Mouse (Mus musculus): ENCODE data around the gene Hist1h4k. TPM values are rescaled to one million over a fixed set of nuclear protein-coding genes. Genes with fewer than 3 reads are reported as not detected.
"Not testable (repeated sequence)": the region's sequence is repeated elsewhere in the genome, so short reads cannot be mapped to it uniquely, and the experiment has no call there.

The Hist1h4k gene
- total RNA-seq (2022): 100 to 1,000 TPM in 3 of 4 experiments, 10 to 100 TPM in 1; 68.3 to 123 (median 109) TPM

GRCm38 (mm10) chr13:21750159-21751017 lies at the start of gene Hist1h4k:
Gene Hist1h4k (minus strand): TSS chr13:21750505.
- peak; percentile 83 for DNase-seq

GRCm38 (mm10) chr13:21797163-21797562 lies 46.9 kb upstream of the Hist1h4k start:
- DNase-seq: not testable (repeated sequence)

GRCm38 (mm10) chr13:21795584-21795983 lies 45.3 kb upstream of the Hist1h4k start:
- DNase-seq: no peak

- DNase-seq: no peak
Measured at GRCm38 (mm10) chr13:21790601-21791283, 40.4 kb upstream of the Hist1h4k start.

GRCm38 (mm10) chr13:21789925-21790324 lies 39.6 kb upstream of the Hist1h4k start:
- DNase-seq: no peak

DNA sequence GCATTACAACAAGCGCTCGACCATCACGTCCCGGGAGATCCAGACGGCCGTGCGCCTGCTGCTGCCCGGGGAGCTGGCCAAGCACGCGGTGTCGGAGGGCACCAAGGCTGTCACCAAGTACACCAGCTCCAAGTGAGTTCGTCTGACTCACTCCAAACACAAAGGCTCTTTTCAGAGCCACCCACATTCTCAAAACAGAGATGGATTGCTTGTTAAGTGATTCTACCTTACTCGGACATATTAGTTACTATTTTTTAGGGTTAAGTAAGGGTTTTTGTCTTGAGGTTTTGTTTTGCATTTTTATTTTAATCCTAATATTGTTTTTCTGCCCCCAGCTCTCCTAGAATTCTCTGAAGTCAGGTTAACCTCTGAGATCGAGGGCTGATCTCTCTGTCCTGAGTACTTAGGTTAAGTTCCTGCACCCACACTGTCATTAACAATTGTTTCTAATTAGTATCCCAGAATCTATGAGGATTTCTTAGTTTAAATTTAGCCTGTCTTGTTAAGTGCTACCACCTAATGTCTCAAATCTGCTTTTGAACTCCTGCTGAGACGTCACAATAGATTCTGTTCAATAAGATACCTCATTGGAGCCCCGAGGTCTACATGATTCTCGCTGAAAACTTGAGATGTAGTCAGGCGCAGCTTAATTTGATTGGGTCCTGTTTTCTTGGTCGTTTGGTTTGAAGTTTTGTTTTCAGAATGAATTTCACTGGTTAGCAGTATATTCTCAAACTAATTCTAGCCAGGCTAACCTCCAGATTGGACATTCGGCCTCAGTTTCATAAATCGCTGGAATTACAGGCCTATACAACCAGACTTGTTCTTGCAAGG lies 37.7 kb upstream of the Hist1h4k start:
- no peak for DNase-seq

DNA sequence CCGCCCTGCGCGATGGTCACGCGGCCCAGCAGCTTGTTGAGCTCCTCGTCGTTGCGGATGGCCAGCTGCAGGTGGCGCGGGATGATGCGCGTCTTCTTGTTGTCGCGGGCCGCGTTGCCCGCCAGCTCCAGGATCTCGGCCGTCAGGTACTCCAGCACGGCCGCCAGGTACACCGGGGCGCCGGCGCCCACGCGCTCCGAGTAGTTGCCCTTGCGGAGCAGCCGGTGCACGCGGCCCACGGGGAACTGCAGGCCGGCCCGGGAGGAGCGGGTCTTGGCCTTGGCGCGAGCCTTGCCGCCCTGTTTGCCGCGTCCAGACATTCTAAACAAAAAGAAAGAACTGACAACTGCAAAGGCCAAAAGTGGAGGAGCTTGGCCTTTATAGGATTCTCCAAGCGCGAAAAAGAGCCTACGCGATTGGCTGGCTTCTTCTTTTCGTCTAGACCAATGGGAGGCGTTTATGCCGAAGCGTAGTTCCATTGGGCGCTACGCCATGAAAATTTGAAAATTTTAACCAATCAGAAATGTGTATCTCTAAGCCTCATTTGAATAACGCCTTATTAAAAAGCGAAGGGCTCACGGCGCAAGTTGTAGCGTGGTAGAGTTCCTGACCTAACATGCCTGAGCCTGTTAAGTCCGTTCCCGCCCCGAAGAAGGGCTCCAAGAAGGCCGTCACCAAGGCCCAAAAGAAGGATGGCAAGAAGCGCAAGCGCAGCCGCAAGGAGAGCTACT lies 36.8 kb upstream of the Hist1h4k start, which contains the start of the genes Hist1h2an and Hist1h2bp:
Gene Hist1h2an, minus strand, starts transcription at position 320 of the 731 bp plus-strand sequence.
Gene Hist1h2bp, plus strand, starts transcription at position 563 of the 731 bp plus-strand sequence.
- DNase-seq: peak; percentile 89

DNA sequence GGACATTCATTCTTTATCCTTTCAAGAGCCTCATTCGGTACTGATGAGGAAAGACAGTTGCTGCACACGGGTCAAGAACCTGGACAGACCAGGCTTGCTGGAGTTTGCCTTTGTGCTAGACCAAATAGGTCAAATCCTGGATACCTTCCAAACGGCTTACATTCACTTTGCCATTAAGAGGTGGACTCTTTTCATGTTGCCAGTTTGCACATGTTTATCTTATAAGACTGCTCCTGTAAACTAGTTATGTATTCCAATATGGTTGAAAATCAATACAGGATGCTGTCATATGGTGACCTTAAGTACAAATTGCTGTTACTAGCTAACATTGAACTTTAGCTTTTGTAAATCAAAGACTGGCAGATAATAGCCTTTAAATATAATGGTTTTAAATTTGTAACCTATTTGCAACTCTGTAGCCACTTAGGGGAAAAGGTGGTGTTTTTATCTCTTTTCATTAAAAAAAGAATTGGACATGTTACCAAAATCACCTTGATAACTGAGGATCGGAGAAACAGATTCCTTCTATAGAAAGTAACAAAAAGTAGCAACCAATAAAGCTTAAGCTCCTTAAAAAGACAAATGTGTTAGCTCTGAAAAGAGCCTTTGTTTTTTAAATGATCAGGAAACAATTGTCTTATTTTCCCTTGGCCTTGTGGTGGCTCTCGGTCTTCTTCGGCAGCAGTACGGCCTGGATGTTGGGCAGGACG lies 36.0 kb upstream of the Hist1h4k start:
- no peak for DNase-seq

- DNase-seq: no peak
Measured at GRCm38 (mm10) chr13:21784311-21784710, 34.0 kb upstream of the Hist1h4k start.

DNA sequence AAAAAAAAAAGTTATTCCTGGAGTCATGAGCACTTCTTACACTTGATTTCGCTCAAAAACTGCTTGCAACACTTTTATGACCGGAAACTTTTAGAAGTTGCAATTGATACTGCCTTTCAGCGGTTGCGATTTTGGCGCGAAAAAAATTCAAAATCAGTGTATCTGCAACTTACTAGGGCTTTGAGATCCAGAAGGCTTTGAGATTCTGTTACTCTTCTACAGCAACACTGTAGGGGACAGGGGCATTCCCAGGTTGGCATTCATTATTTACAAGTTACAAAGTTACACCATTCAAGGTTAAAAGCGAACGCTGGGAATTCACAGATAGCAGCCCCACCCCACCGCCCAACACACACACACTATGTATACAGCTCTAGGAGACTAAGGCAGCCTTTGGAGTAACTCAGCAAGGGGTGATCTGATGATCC lies 33.4 kb upstream of the Hist1h4k start:
- no peak for DNase-seq

- peak; percentile 33 for DNase-seq
Measured at GRCm38 (mm10) chr13:21783255-21783617, 32.9 kb upstream of the Hist1h4k start, which contains the start of gene Hist1h3i. Gene Hist1h3i (minus strand): TSS chr13:21783370.

DNA sequence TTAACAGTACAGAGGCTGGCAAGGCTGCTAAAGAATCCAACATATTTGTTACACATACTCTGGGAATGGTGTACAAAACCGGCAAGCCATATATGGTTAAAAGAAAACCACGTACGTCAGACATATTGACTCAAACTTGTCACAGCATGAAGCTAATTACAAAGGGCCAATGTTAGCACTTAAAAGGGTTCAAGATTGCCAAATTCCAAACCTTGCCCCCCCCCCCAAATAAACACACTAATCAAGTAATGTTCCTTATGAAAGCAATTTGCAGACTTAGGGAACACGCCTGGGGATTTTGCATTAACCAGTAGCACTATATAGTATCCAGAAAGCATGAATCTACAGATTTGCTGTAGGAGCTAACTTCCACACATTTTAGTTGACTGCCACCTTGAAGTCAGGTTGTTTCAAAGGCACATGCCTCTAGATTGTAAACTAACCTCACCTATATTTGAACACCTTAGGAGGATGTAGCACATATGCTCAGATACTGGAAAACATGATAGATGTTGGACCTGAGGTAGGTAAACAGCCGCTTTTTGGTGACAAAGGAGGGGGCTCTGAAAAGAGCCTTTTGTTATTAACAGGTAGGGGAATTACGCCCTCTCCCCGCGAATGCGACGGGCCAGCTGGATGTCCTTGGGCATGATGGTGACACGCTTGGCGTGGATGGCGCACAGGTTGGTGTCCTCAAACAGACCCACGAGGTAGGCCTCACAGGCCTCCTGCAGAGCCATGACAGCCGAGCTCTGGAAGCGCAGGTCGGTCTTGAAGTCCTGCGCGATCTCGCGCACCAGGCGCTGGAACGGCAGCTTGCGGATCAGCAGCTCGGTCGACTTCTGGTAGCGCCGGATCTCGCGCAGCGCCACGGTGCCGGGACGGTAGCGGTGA lies 32.3 kb upstream of the Hist1h4k start:
- not testable (repeated sequence) for DNase-seq

DNA sequence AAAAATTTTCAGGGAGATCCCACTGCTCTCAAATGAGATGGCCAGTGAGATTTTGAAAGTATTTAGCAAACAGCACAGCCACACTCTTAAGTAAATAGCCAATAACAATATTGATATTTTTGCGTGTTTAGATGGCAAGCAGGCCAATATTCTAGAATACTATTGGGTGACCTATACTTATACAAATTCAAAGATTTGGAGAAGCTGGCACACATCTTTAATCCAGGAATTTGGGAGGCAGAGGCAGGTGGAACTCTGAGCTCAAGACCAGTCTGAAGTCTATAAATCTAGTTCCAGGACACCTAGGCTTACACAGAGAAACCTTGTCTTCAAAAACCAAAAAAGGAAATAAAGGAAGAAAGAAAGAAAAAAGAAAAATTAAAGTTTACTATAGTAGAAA lies 31.3 kb upstream of the Hist1h4k start:
- DNase-seq: no peak

DNA sequence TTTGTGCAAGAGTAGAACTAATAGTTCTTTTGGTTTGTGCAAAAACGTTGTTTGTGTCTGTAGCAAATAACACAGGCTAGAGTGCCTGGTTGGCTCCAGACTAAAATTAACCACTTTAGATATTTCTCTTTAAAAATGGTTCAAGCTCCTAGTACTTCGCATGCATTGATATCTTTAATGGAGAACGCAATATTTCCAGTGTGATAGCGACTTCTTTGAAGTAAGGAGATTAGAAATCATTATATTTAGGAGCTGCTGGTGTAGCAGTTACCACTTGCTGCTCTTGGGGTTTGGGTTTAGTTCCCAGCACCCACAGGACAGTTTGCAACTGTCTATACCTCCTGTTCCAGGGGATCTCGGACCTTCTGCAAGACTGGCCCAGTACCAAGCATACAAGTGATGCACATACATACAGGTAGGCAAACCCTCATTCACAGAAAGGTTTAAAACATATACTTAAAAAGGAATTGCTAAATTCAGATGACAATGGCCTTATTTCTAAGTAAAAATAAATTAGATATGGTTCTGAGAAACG lies 30.8 kb upstream of the Hist1h4k start:
- DNase-seq: no peak

- DNase-seq: peak; percentile 54
Measured at GRCm38 (mm10) chr13:21779767-21780731, 29.7 kb upstream of the Hist1h4k start, which contains the start of gene Hist1h1b. Gene Hist1h1b (minus strand): TSS chr13:21780625.

DNA sequence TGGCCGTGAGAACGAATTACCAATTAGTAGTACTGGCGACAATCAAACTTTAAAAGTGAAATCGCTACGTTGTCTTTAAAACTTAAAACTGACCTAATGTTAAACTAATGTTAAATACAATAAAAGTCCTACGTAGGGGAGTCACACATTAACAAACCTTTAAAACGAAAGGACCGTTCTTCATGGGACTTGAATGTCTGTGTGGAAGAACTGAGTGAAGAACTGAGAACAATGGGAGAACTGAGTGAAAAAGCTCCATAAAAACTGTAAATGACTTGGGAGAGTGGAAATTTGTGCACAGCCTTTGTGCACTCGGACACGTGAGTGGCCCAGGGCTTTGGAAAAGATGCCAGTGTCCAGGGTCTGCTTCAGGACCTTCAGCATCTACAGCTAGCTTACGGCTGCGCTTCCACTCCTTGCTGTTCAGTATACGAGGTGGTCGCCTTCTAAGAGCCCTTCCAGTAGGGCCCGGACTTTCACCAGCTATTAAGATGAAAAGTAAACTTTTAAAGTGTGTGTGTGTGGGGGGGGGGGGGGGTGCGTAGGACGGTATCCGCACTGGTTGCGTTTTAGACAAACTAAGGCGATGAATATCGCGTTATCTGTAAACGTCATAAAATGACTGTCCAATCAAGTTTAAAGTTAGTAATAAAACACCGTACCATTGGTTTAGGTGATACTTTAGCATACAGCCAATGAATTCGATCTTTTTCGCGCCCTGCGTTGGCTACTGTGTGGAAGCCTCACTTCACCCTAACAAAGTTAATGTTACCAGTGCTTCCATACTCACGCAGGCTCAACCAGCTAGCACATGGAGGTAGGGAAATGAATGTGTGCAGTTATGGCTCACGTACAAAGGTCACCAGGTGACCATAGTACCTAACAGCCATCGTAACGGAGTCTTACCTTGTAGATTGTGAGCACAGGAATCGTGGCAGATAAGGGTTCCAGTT lies 28.8 kb upstream of the Hist1h4k start:
- peak; percentile 59 for DNase-seq

DNA sequence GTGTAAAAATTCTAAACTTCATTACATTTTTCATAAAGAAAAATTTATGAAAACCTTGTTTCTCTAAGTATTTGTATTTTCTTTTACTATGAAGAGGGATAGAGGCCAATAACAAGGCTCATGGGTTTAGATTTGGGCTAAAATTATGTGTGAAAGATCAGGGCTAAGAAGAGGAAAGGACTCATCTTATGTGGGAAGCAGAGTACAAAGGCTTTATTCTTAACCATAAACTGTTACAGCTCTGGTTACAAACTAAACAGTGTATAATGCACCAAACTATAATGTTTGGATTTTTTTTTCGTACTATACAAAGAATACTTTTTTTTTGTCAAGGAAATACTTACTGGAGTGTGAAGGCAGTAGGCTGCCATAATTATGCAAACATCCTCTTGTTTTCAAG lies 5.4 kb upstream of the Hist1h4k start:
- no peak for DNase-seq
